Mouse (Mus musculus): Measurements from ENCODE around the gene Sirpa. TPM values are rescaled to one million over a fixed set of nuclear protein-coding genes. Genes with fewer than 3 reads are reported as not detected.

The Sirpa gene
- 106 and 110 TPM in 2 replicates for polyA plus RNA-seq (2012; rRNA removed)

DNA sequence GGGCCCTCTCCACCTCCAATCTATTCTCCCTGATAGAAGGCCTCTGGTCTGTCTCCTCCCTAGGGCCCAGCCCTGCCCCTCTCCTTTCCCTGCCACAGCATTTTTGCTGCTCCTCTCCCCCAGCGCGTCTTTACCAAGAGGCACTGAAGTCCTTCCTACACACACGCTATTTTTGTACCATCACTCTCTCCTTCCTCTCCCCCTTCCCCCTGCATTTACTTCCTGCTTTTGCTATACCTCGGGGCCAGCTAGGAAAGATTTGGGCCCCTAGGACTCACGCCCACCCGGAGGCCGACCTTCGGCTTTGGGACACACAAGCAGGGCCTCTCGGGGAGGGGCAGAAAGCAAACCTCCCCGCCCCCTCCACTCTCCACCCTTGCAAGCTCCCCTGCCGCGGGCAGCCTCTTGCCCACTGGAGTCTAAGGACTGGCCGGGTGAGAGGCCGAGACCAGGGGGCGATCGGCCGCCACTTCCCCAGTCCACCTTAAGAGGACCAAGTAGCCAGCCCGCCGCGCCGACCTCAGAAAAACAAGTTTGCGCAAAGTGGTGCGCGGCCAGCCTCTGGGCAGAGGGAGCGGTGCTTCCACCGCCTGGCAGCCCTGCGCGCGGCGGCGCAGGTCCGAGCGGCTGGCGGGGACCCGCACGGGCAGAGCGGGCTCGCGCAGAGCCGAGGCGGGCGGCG, at the start of gene Sirpa:
Sirpa (plus strand) TSS at position 377 of the 682 bp plus-strand sequence.
- TF ChIP-seq POLR2A (IDR thresholded peaks at IDR 0.05; ENCODE audit: low read depth, low read length) (no peak), CTCF (conservative IDR thresholded peaks at IDR 0.05; ENCODE audit: insufficient read depth, insufficient read length, low read depth, low read length) (no peak)

DNA sequence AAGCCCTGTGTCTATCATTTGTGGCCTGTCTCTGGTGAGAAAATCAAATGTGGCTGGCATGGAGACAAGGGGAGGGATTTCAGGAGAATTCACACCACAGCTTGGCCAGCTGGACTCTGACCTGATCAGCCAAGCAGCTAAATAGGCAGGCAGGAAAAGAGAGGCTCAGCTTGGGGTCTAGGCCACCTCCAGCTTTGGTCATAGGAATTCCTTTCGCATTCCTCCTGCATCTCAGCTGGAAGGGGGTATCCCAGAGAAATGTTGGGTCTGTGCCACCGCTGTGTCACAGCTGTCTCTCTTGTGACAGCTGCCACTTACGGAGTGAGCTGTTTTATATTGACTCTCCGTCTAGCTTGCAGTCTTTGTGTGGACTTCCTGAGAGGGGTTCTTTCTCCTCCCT, 48.2 kb upstream of the Sirpa start:
- no peaks in the 10 kb centered on the region for H3K36me3 ChIP-seq (ENCODE audit: control insufficient read depth, insufficient read depth, low read length)
- peak; percentile 93 for DNase-seq
- peaks cover 9% of the 10 kb centered on the region for H3K4me1 ChIP-seq (ENCODE audit: control insufficient read depth, insufficient read depth, low read length)
- no peaks in the 10 kb centered on the region for H3K27me3 ChIP-seq (replicated peaks; ENCODE audit: control insufficient read depth, insufficient read depth, low read length)
- no peak overlapping the region for H3K4me3 ChIP-seq (ENCODE audit: insufficient read depth, low read depth, low read length)
- TF ChIP-seq CTCF (conservative IDR thresholded peaks at IDR 0.05; ENCODE audit: insufficient read depth, insufficient read length, low read depth, low read length) = no peak
- TF ChIP-seq POLR2A (IDR thresholded peaks at IDR 0.05; ENCODE audit: low read depth, low read length) = no peak
- peak overlapping the region; percentile 19; the same call in 1 of the 2 replicates for H3K27ac ChIP-seq (ENCODE audit: insufficient read depth, low read depth, low read length)
- WGBS = 39% methylated on average over 4 of the region's 4 CpGs

More for the DNA sequence above, at the start of gene Sirpa:
- H3K27me3 ChIP-seq (replicated peaks; ENCODE audit: control insufficient read depth, insufficient read depth, low read length) = no peaks in the 10 kb centered on the region
- no peaks in the 10 kb centered on the region for H3K36me3 ChIP-seq (ENCODE audit: control insufficient read depth, insufficient read depth, low read length)
- H3K4me1 ChIP-seq (ENCODE audit: control insufficient read depth, insufficient read depth, low read length) = peaks cover 14% of the 10 kb centered on the region
- H3K4me3 ChIP-seq (ENCODE audit: insufficient read depth, low read depth, low read length) = peak within 1 kb of the TSS; percentile 84
- peak within 1 kb of the TSS; percentile 87 for H3K27ac ChIP-seq (ENCODE audit: insufficient read depth, low read depth, low read length)
- WGBS = 4% methylated on average over 41 of the region's 43 CpGs
- peak; percentile 85 for DNase-seq

DNA sequence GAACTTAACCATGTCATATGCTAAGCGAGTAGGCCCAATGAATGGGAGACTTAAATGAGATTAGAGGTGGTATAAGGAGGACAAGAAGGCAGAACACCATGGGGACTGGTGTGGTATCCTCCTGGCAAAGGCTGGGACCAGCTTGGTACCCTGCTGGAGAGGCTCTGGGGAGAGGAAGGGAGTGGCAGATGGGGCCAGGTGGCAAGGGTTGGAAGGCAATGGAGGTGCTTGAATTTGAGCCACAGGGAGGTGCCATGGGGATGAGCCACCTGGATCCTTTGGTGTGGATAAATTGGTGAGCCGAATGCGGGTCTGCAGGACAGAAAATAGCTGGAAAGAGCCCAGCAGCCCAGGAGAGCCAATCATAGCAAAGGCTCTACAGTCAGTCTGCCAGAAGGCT, 47.7 kb upstream of the Sirpa start:
- H3K4me1 ChIP-seq (ENCODE audit: control insufficient read depth, insufficient read depth, low read length) = peaks cover 9% of the 10 kb centered on the region
- TF ChIP-seq CTCF (conservative IDR thresholded peaks at IDR 0.05; ENCODE audit: insufficient read depth, insufficient read length, low read depth, low read length) = no peak
- no peak for TF ChIP-seq POLR2A (IDR thresholded peaks at IDR 0.05; ENCODE audit: low read depth, low read length)
- no peaks in the 10 kb centered on the region for H3K27me3 ChIP-seq (replicated peaks; ENCODE audit: control insufficient read depth, insufficient read depth, low read length)
- no peak overlapping the region for H3K4me3 ChIP-seq (ENCODE audit: insufficient read depth, low read depth, low read length)
- peak overlapping the region; percentile 19; the same call in 1 of the 2 replicates for H3K27ac ChIP-seq (ENCODE audit: insufficient read depth, low read depth, low read length)
- DNase-seq = no peak
- H3K36me3 ChIP-seq (ENCODE audit: control insufficient read depth, insufficient read depth, low read length) = no peaks in the 10 kb centered on the region
- 80% methylated on average over 3 of the region's 3 CpGs for WGBS

GRCm38 (mm10) chr2:129545596-129545995, 47.0 kb upstream of the Sirpa start:
- no peaks in the 10 kb centered on the region for H3K36me3 ChIP-seq (ENCODE audit: control insufficient read depth, insufficient read depth, low read length)
- no peaks in the 10 kb centered on the region for H3K27me3 ChIP-seq (replicated peaks; ENCODE audit: control insufficient read depth, insufficient read depth, low read length)
- no peak overlapping the region for H3K4me3 ChIP-seq (ENCODE audit: insufficient read depth, low read depth, low read length)
- WGBS = 75% methylated on average over 7 of the region's 7 CpGs
- no peak for DNase-seq
- no peak overlapping the region for H3K27ac ChIP-seq (ENCODE audit: insufficient read depth, low read depth, low read length)
- TF ChIP-seq POLR2A (IDR thresholded peaks at IDR 0.05; ENCODE audit: low read depth, low read length) = no peak
- TF ChIP-seq CTCF (conservative IDR thresholded peaks at IDR 0.05; ENCODE audit: insufficient read depth, insufficient read length, low read depth, low read length) = no peak
- H3K4me1 ChIP-seq (ENCODE audit: control insufficient read depth, insufficient read depth, low read length) = peaks cover 9% of the 10 kb centered on the region

GRCm38 (mm10) chr2:129546772-129547171, 45.9 kb upstream of the Sirpa start:
- Histone ChIP-seq H3K27ac (ENCODE audit: insufficient read depth, low read depth, low read length) (no peak overlapping the region), H3K36me3 (ENCODE audit: control insufficient read depth, insufficient read depth, low read length) (no peaks in the 10 kb centered on the region), H3K4me3 (ENCODE audit: insufficient read depth, low read depth, low read length) (no peak overlapping the region), H3K4me1 (ENCODE audit: control insufficient read depth, insufficient read depth, low read length) (peaks cover 9% of the 10 kb centered on the region), H3K27me3 (replicated peaks; ENCODE audit: control insufficient read depth, insufficient read depth, low read length) (no peaks in the 10 kb centered on the region)
- WGBS = 50% methylated on average over 3 of the region's 3 CpGs
- TF ChIP-seq POLR2A (IDR thresholded peaks at IDR 0.05; ENCODE audit: low read depth, low read length) (no peak), CTCF (conservative IDR thresholded peaks at IDR 0.05; ENCODE audit: insufficient read depth, insufficient read length, low read depth, low read length) (no peak)
- DNase-seq = no peak

GRCm38 (mm10) chr2:129549537-129550135, 43.0 kb upstream of the Sirpa start:
- 49% methylated on average over 9 of the region's 9 CpGs for WGBS
- Histone ChIP-seq H3K27me3 (replicated peaks; ENCODE audit: control insufficient read depth, insufficient read depth, low read length) (no peaks in the 10 kb centered on the region), H3K4me3 (ENCODE audit: insufficient read depth, low read depth, low read length) (no peak overlapping the region), H3K4me1 (ENCODE audit: control insufficient read depth, insufficient read depth, low read length) (peaks cover 4% of the 10 kb centered on the region), H3K36me3 (ENCODE audit: control insufficient read depth, insufficient read depth, low read length) (no peaks in the 10 kb centered on the region), H3K27ac (ENCODE audit: insufficient read depth, low read depth, low read length) (no peak overlapping the region)
- TF ChIP-seq POLR2A (IDR thresholded peaks at IDR 0.05; ENCODE audit: low read depth, low read length) (no peak), CTCF (conservative IDR thresholded peaks at IDR 0.05; ENCODE audit: insufficient read depth, insufficient read length, low read depth, low read length) (no peak)
- no peak for DNase-seq

- DNase-seq = no peak
- no peaks in the 10 kb centered on the region for H3K4me1 ChIP-seq (ENCODE audit: control insufficient read depth, insufficient read depth, low read length)
- TF ChIP-seq CTCF (conservative IDR thresholded peaks at IDR 0.05; ENCODE audit: insufficient read depth, insufficient read length, low read depth, low read length) (no peak), POLR2A (IDR thresholded peaks at IDR 0.05; ENCODE audit: low read depth, low read length) (no peak)
- no peaks in the 10 kb centered on the region for H3K36me3 ChIP-seq (ENCODE audit: control insufficient read depth, insufficient read depth, low read length)
- WGBS = 89% methylated on average over 2 of the region's 2 CpGs
- H3K27me3 ChIP-seq (replicated peaks; ENCODE audit: control insufficient read depth, insufficient read depth, low read length) = no peaks in the 10 kb centered on the region
- no peak overlapping the region for H3K27ac ChIP-seq (ENCODE audit: insufficient read depth, low read depth, low read length)
- no peak overlapping the region for H3K4me3 ChIP-seq (ENCODE audit: insufficient read depth, low read depth, low read length)
Measured at GRCm38 (mm10) chr2:129550781-129551180, 41.9 kb upstream of the Sirpa start.
